Mouse (Mus musculus) T-helper 2 cell (primary cell): ENCODE results near the gene Gm20831.
"Not testable (repeated sequence)": the region's sequence is repeated elsewhere in the genome, so short reads cannot be mapped to it uniquely, and the experiment has no call there.

Experiments used
- in situ Hi-C: fragments of 300-600 bp; cut with MboI, MseI; formaldehyde crosslinking; loops from one replicate; pipeline ENCODE4 v1.15.1; 2025; ENCODE audit warnings: high pct_unique_total_duplicates

The Gm20831 gene

GRCm38 (mm10) chrY:17874441-17874840 lies at the start of gene Gm20831, which contains the start of gene Gm20772:
Gene Gm20831, plus strand, starts transcription at chrY:17874741.
Gene Gm20772, plus strand, starts transcription at chrY:17874741.
- in situ Hi-C loops: not testable (repeated sequence)

GRCm38 (mm10) chrY:17846166-17846565 lies 28.4 kb upstream of the Gm20831 start, which contains the start of gene Gm21904:
Gene Gm21904, minus strand, starts transcription at chrY:17846266.
- in situ Hi-C loops: not testable (repeated sequence)

GRCm38 (mm10) chrY:17937230-17937629 lies 62.7 kb downstream of the Gm20831 start, which contains the start of gene Srsy:
Gene Srsy, minus strand, starts transcription at chrY:17937330.
- in situ Hi-C loops: not testable (repeated sequence)
